In the genomic region with DNA sequence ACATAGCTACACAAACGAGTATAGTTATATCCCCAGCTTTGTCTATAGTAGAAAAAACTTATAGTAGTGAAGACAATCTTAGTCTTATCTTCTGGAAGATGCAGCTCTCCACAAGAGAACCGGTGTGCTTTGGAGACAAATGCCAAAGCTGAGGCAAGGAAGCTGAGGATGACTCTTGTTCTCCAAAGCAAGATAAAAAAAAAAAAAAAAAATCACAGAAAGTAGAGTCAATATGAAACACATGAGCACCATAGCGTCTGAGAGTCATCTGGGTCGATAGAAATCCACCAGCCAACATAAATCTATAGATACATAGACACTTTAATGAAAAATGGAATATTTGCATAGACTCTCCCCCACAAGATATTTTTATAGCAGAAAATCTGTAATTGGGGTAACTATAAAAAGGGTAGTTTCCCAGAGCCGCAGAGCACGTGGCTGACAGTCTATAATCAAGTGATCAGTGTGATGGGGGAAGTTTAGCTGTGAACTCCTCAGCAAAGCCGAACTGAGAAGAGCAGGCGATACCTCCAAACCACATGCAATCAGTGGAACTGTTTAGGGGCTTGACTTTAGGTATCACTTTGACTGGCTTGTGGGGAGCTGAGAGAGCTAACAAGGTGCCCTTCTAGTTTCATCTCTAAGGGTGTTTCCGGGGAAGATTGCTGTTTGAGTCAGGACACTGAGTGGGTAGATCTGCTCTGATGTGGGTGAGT, we compare ENCODE assay signal across 32 mouse cellular contexts.
DNase-seq lines count a peak whose midpoint lies in the region; ATAC-seq and TF ChIP-seq lines count a peak whose summit lies in the region.
"Had no signal": no experiment of that assay in that cellular context is flagged by ENCODE, and none has a peak within 500 bp of the region (broad histone marks: within the 10 kb centered on the region; RNA-seq: fewer than 3 reads in every experiment).

No protein-coding gene starts in this region.

- TF ChIP-seq CTCF in spleen, adult 2 months (IDR thresholded peaks at IDR 0.05; ENCODE audit: extremely low read depth, insufficient read depth, insufficient read length, insufficient replicate concordance), result no peak
- no peak for TF ChIP-seq CTCF in stomach, postnatal 0 days (IDR thresholded peaks at IDR 0.05; ENCODE audit: low read depth)
- no peak for TF ChIP-seq CTCF in layer of hippocampus, adult 2 months (conservative IDR thresholded peaks at IDR 0.05)

- no peak overlapping the region for H3K9ac ChIP-seq in forebrain, embryonic 11.5 days (ENCODE audit: low read length)
- no peak overlapping the region for H3K9ac ChIP-seq in stomach, postnatal 0 days (ENCODE audit: low read length)
- H3K9ac ChIP-seq in liver, embryonic 12.5 days, result no peak overlapping the region
- H3K9ac ChIP-seq: embryonic facial prominence, embryonic 13.5 days; forebrain, embryonic 13.5 days; heart, embryonic 12.5 days; neural tube, embryonic 12.5 days; stomach, embryonic 15.5 days had no signal

- 0 out of 2 replicates have a peak overlapping the region, but pooled peaks have one; percentile 14 for H3K27ac ChIP-seq in spleen, adult 2 months (ENCODE audit: insufficient read depth, low read length)
- H3K27ac ChIP-seq in forebrain, embryonic 11.5 days (ENCODE audit: low read depth, low read length), result no peak overlapping the region
- H3K27ac ChIP-seq in stomach, postnatal 0 days (replicated peaks), result no peak overlapping the region
- H3K27ac ChIP-seq in layer of hippocampus, adult 2 months, result no peak overlapping the region
- no peak overlapping the region for H3K27ac ChIP-seq in liver, embryonic 12.5 days
- H3K27ac ChIP-seq: embryonic facial prominence, embryonic 13.5 days; forebrain, embryonic 13.5 days; hindbrain, embryonic 10.5 days; midbrain, embryonic 10.5 days; neural tube, embryonic 12.5 days; stomach, embryonic 15.5 days had no signal

- peak in 1 of 2 experiments; percentile 46 for DNase-seq in spleen, adult 2 months (ENCODE audit: low read depth in 1 of 2, low spot score in 2 of 2)
- no peak for DNase-seq in spleen, postnatal 14 days (ENCODE audit: low spot score in 2 of 2)
- peak; percentile 50 for DNase-seq in brain, adult 2 months (ENCODE audit: low read depth, low spot score)
- DNase-seq in forebrain, embryonic 11.5 days (ENCODE audit: low spot score), result no peak
- DNase-seq in stomach, postnatal 0 days (ENCODE audit: low spot score), result no peak
- DNase-seq in layer of hippocampus, adult 2 months (ENCODE audit: low spot score in 2 of 2), result no peak
- DNase-seq: adrenal gland, adult 2 months; cerebellum, adult 18-20 months; cerebellum, postnatal 14 days; embryo, embryonic 11 days; gastrocnemius, postnatal 14 days; heart, adult 11 months; heart, postnatal 10 days; layer of hippocampus, adult 9-11 months; left cerebral cortex, postnatal 4 days; lung, postnatal 4 days; right cerebral cortex, postnatal 14 days; spleen, adult 18-20 months; thymus, adult 18-20 months; thymus, postnatal 36 days had no signal

- H3K4me3 ChIP-seq in spleen, adult 2 months (ENCODE audit: extremely low read depth, insufficient read depth, insufficient read length), result no peak overlapping the region
- no peak overlapping the region for H3K4me3 ChIP-seq in forebrain, embryonic 11.5 days (ENCODE audit: low read depth, low read length)
- no peak overlapping the region for H3K4me3 ChIP-seq in stomach, postnatal 0 days (ENCODE audit: low read depth, low read length)
- H3K4me3 ChIP-seq in layer of hippocampus, adult 2 months, result no peak overlapping the region
- no peak overlapping the region for H3K4me3 ChIP-seq in liver, embryonic 12.5 days
- H3K4me3 ChIP-seq: embryonic facial prominence, embryonic 13.5 days; erythroblast, embryonic 14.5 days; forebrain, embryonic 13.5 days; heart, embryonic 12.5 days; hindbrain, embryonic 10.5 days; midbrain, embryonic 10.5 days; neural tube, embryonic 12.5 days; stomach, embryonic 15.5 days had no signal

- TF ChIP-seq EP300 in stomach, postnatal 0 days (optimal IDR thresholded peaks at IDR 0.05), result no peak

- peak; percentile 77 for ATAC-seq in monocyte, adult 5-6 weeks (replicated peaks; ENCODE audit: insufficient number of reproducible peaks, low FRiP score, low TSS enrichment, poor library complexity, severe bottlenecking)
- no peak for ATAC-seq in forebrain, embryonic 11.5 days (replicated peaks; ENCODE audit: low FRiP score)
- no peak for ATAC-seq in stomach, postnatal 0 days (ENCODE audit: low FRiP score, low TSS enrichment)
- no peak for ATAC-seq in liver, embryonic 12.5 days
- ATAC-seq: forebrain, embryonic 13.5 days; hindbrain, embryonic 16.5 days; intestine, postnatal 0 days had no signal

- WGBS in spleen, adult 2 months, result 61% methylated on average over 9 of the region's 9 CpGs
- 93% methylated on average over 9 of the region's 9 CpGs for WGBS in forebrain, embryonic 11.5 days
- WGBS in stomach, postnatal 0 days, result 88% methylated on average over 9 of the region's 9 CpGs
- 67% methylated on average over 9 of the region's 9 CpGs for whole genome bisulfite sequencing in liver, embryonic 12.5 days (ENCODE audit: insufficient replicate concordance)

- H3K4me2 ChIP-seq in forebrain, embryonic 11.5 days (ENCODE audit: low read depth, low read length, severe bottlenecking), result no peak overlapping the region
- no peak overlapping the region for H3K4me2 ChIP-seq in stomach, postnatal 0 days (replicated peaks; ENCODE audit: low read depth)
- H3K4me2 ChIP-seq in liver, embryonic 12.5 days, result no peak overlapping the region
- H3K4me2 ChIP-seq: embryonic facial prominence, embryonic 13.5 days; forebrain, embryonic 13.5 days; heart, embryonic 12.5 days; neural tube, embryonic 12.5 days; stomach, embryonic 15.5 days had no signal

- no peaks in the 10 kb centered on the region for H3K36me3 ChIP-seq in spleen, adult 2 months (ENCODE audit: control insufficient read depth, insufficient read depth, low read length)
- no peaks in the 10 kb centered on the region for H3K36me3 ChIP-seq in forebrain, embryonic 11.5 days (ENCODE audit: control insufficient read depth, insufficient read depth, low read length)
- no peaks in the 10 kb centered on the region for H3K36me3 ChIP-seq in stomach, postnatal 0 days (ENCODE audit: control insufficient read depth, insufficient read depth, low read length)
- H3K36me3 ChIP-seq in liver, embryonic 12.5 days, result no peaks in the 10 kb centered on the region
- H3K36me3 ChIP-seq: embryonic facial prominence, embryonic 13.5 days; heart, embryonic 12.5 days; hindbrain, embryonic 10.5 days; midbrain, embryonic 10.5 days; neural tube, embryonic 12.5 days; stomach, embryonic 15.5 days had no signal

- no peaks in the 10 kb centered on the region for H3K27me3 ChIP-seq in spleen, adult 2 months (ENCODE audit: control insufficient read depth, insufficient read depth, low read length)
- no peaks in the 10 kb centered on the region for H3K27me3 ChIP-seq in forebrain, embryonic 11.5 days (ENCODE audit: control insufficient read depth, insufficient read depth, low read length)
- H3K27me3 ChIP-seq in stomach, postnatal 0 days (ENCODE audit: control insufficient read depth, insufficient read depth, low read length), result no peaks in the 10 kb centered on the region
- no peaks in the 10 kb centered on the region for H3K27me3 ChIP-seq in liver, embryonic 12.5 days (replicated peaks)
- H3K27me3 ChIP-seq: embryonic facial prominence, embryonic 13.5 days; forebrain, embryonic 13.5 days; heart, embryonic 12.5 days; neural tube, embryonic 12.5 days; stomach, embryonic 15.5 days had no signal

- no peaks in the 10 kb centered on the region; the same call in 1 of the 2 replicates for H3K4me1 ChIP-seq in spleen, adult 2 months (ENCODE audit: control insufficient read depth, insufficient read depth, insufficient read length)
- no peaks in the 10 kb centered on the region for H3K4me1 ChIP-seq in forebrain, embryonic 11.5 days (replicated peaks; ENCODE audit: control insufficient read depth, insufficient read depth, low read length)
- H3K4me1 ChIP-seq in stomach, postnatal 0 days (replicated peaks; ENCODE audit: control insufficient read depth, insufficient read depth), result no peaks in the 10 kb centered on the region
- H3K4me1 ChIP-seq in liver, embryonic 12.5 days, result peaks cover 6% of the 10 kb centered on the region
- H3K4me1 ChIP-seq: embryonic facial prominence, embryonic 13.5 days; forebrain, embryonic 13.5 days; heart, embryonic 12.5 days; hindbrain, embryonic 10.5 days; midbrain, embryonic 10.5 days; neural tube, embryonic 12.5 days; stomach, embryonic 15.5 days had no signal

- no peaks in the 10 kb centered on the region for H3K9me3 ChIP-seq in forebrain, embryonic 11.5 days (ENCODE audit: control insufficient read depth, low read length)
- H3K9me3 ChIP-seq in stomach, postnatal 0 days (ENCODE audit: control insufficient read depth, low read length), result no peaks in the 10 kb centered on the region
- H3K9me3 ChIP-seq in liver, embryonic 12.5 days (replicated peaks), result no peaks in the 10 kb centered on the region
- H3K9me3 ChIP-seq: embryonic facial prominence, embryonic 13.5 days; forebrain, embryonic 13.5 days; heart, embryonic 12.5 days; hindbrain, embryonic 10.5 days; midbrain, embryonic 10.5 days; neural tube, embryonic 12.5 days; stomach, embryonic 15.5 days had no signal

- TF ChIP-seq POLR2A in spleen, adult 2 months (IDR thresholded peaks at IDR 0.05; ENCODE audit: low read depth, low read length), result no peak
